Mouse (Mus musculus) lung, embryonic 15.5 days (tissue): ENCODE measurements at regions not wholly inside any gene's neighbourhood (a gene's known extent, or its start where the extent isn't known, plus 50 kb on each side); places are given as distances from the start of the nearest gene placed in this dataset.

Experiments used
- ATAC-seq: fragments of 200-750 bp; cut with Nextera tagmentation; 2 replicates; pipeline ENCODE4 v1.8.0; 2017; ENCODE audit warnings: moderate number of reproducible peaks, borderline replicate concordance; ENCODE audit not compliant: low FRiP score, low TSS enrichment; ENCODE audit errors: extremely low read depth
- H3K27ac ChIP-seq: fragments of 300-500 bp; sonication (generic); 2 replicates; pipeline ENCODE4 v1.5.1; 2015; ENCODE audit warnings: moderate library complexity, mild to moderate bottlenecking, inconsistent platforms
- H3K27me3 ChIP-seq: fragments of 300-500 bp; sonication (generic); 2 replicates; pipeline ENCODE4 v1.6.1; 2015; ENCODE audit warnings: inconsistent platforms
- H3K36me3 ChIP-seq: fragments of 300-500 bp; sonication (generic); 2 replicates; pipeline ENCODE4 v1.6.1; 2015; ENCODE audit warnings: inconsistent platforms
- H3K4me1 ChIP-seq: fragments of 300-500 bp; sonication (generic); 2 replicates; pipeline ENCODE4 v1.6.1; 2015; ENCODE audit warnings: inconsistent platforms
- H3K4me2 ChIP-seq: fragments of 300-500 bp; sonication (generic); 2 replicates; pipeline ENCODE4 v1.6.1; 2015; ENCODE audit warnings: inconsistent platforms, mild to moderate bottlenecking, moderate library complexity
- H3K4me3 ChIP-seq: fragments of 300-500 bp; sonication (generic); 2 replicates; pipeline ENCODE4 v1.5.1; 2015; ENCODE audit warnings: mild to moderate bottlenecking, inconsistent platforms
- H3K9ac ChIP-seq: fragments of 300-500 bp; sonication (generic); 2 replicates; pipeline ENCODE4 v1.6.1; 2015; ENCODE audit warnings: inconsistent platforms
- H3K9me3 ChIP-seq: fragments of 300-500 bp; sonication (generic); 2 replicates; pipeline ENCODE4 v1.6.1; 2016; ENCODE audit warnings: inconsistent platforms
- WGBS: fragments of 180-500 bp; shearing (Covaris S2); methylation state at CpG from one replicate; pipeline ENCODE4 v1.1.7; 2015; 5-methylcytosine and 5-hydroxymethylcytosine counted together

- Histone ChIP-seq H3K9ac (no peak overlapping the region), H3K27ac (no peak overlapping the region), H3K27me3 (no peaks in the 10 kb centered on the region), H3K36me3 (no peaks in the 10 kb centered on the region), H3K4me2 (no peak overlapping the region), H3K9me3 (no peaks in the 10 kb centered on the region), H3K4me1 (peaks cover 17% of the 10 kb centered on the region), H3K4me3 (no peak overlapping the region)
- no peak for ATAC-seq
- 54% methylated on average over 4 of the region's 4 CpGs for WGBS
These were observed 581.0 kb downstream of the Tmem182 start for GRCm38 (mm10) chr1:41386435-41386834.

- Histone ChIP-seq H3K4me2 (peak overlapping the region; percentile 8), H3K4me3 (no peak overlapping the region), H3K9ac (no peak overlapping the region), H3K4me1 (peaks cover 13% of the 10 kb centered on the region), H3K36me3 (no peaks in the 10 kb centered on the region), H3K9me3 (no peaks in the 10 kb centered on the region), H3K27ac (peak overlapping the region; percentile 45), H3K27me3 (no peaks in the 10 kb centered on the region)
- peak; percentile 94 for ATAC-seq
- WGBS: 8% methylated on average over 11 of the region's 11 CpGs
These were observed 584.9 kb downstream of the Tmem182 start for GRCm38 (mm10) chr1:41390102-41390884.

- 84% methylated on average over 7 of the region's 7 CpGs for WGBS
- Histone ChIP-seq H3K4me3 (no peak overlapping the region), H3K9me3 (no peaks in the 10 kb centered on the region), H3K4me1 (peaks cover 13% of the 10 kb centered on the region), H3K9ac (no peak overlapping the region), H3K4me2 (no peak overlapping the region), H3K36me3 (no peaks in the 10 kb centered on the region), H3K27me3 (no peaks in the 10 kb centered on the region), H3K27ac (no peak overlapping the region)
- no peak for ATAC-seq
These were observed 585.7 kb downstream of the Tmem182 start for GRCm38 (mm10) chr1:41391071-41391470.

- H3K9me3 ChIP-seq: no peaks in the 10 kb centered on the region
- no peak overlapping the region for H3K9ac ChIP-seq
- H3K4me3 ChIP-seq: no peak overlapping the region
- H3K4me1 ChIP-seq: peaks cover 13% of the 10 kb centered on the region
- no peaks in the 10 kb centered on the region for H3K36me3 ChIP-seq
- no peak for ATAC-seq
- H3K27me3 ChIP-seq: no peaks in the 10 kb centered on the region
- WGBS: 62% methylated on average over 4 of the region's 4 CpGs
- no peak overlapping the region for H3K27ac ChIP-seq
- no peak overlapping the region for H3K4me2 ChIP-seq
These were observed 587.9 kb downstream of the Tmem182 start for GRCm38 (mm10) chr1:41393287-41393686.

- H3K27me3 ChIP-seq: no peaks in the 10 kb centered on the region
- H3K4me2 ChIP-seq: no peak overlapping the region
- H3K36me3 ChIP-seq: no peaks in the 10 kb centered on the region
- 69% methylated on average over 3 of the region's 3 CpGs for WGBS
- peaks cover 6% of the 10 kb centered on the region for H3K4me1 ChIP-seq
- H3K9me3 ChIP-seq: no peaks in the 10 kb centered on the region
- no peak for ATAC-seq
- no peak overlapping the region for H3K9ac ChIP-seq
- H3K4me3 ChIP-seq: no peak overlapping the region
- H3K27ac ChIP-seq: no peak overlapping the region
These were observed 589.7 kb downstream of the Tmem182 start for GRCm38 (mm10) chr1:41395081-41395480.

GRCm38 (mm10) chr1:41410533-41410932 lies 605.1 kb downstream of the Tmem182 start:
- Histone ChIP-seq H3K27me3 (no peaks in the 10 kb centered on the region), H3K4me1 (0 out of 2 replicates have a peak, but pooled peaks cover 3% of the 10 kb centered on the region), H3K4me2 (no peak overlapping the region), H3K9ac (no peak overlapping the region), H3K9me3 (no peaks in the 10 kb centered on the region), H3K36me3 (no peaks in the 10 kb centered on the region), H3K27ac (no peak overlapping the region), H3K4me3 (no peak overlapping the region)
- no peak for ATAC-seq
- 72% methylated on average over 5 of the region's 5 CpGs for WGBS

- H3K4me2 ChIP-seq: no peak overlapping the region
- H3K9ac ChIP-seq: no peak overlapping the region
- H3K27ac ChIP-seq: no peak overlapping the region
- H3K4me1 ChIP-seq: 0 out of 2 replicates have a peak, but pooled peaks cover 3% of the 10 kb centered on the region
- 72% methylated on average over 3 of the region's 3 CpGs for WGBS
- H3K4me3 ChIP-seq: no peak overlapping the region
- no peaks in the 10 kb centered on the region for H3K36me3 ChIP-seq
- no peak for ATAC-seq
- H3K27me3 ChIP-seq: no peaks in the 10 kb centered on the region
- no peaks in the 10 kb centered on the region for H3K9me3 ChIP-seq
These were observed 606.2 kb downstream of the Tmem182 start for GRCm38 (mm10) chr1:41411641-41412040.

- H3K9ac ChIP-seq: no peak overlapping the region
- H3K4me2 ChIP-seq: no peak overlapping the region
- no peak for ATAC-seq
- no peaks in the 10 kb centered on the region for H3K36me3 ChIP-seq
- no peak overlapping the region for H3K4me3 ChIP-seq
- no peak overlapping the region for H3K27ac ChIP-seq
- H3K27me3 ChIP-seq: no peaks in the 10 kb centered on the region
- H3K9me3 ChIP-seq: no peaks in the 10 kb centered on the region
- 87% methylated on average over 8 of the region's 8 CpGs for WGBS
- H3K4me1 ChIP-seq: 0 out of 2 replicates have a peak, but pooled peaks cover 3% of the 10 kb centered on the region
These were observed 606.7 kb downstream of the Tmem182 start for GRCm38 (mm10) chr1:41412078-41412477.

GRCm38 (mm10) chr1:41420489-41421327 lies 615.3 kb downstream of the Tmem182 start:
- Histone ChIP-seq H3K9me3 (no peaks in the 10 kb centered on the region), H3K4me3 (no peak overlapping the region), H3K9ac (no peak overlapping the region), H3K27me3 (no peaks in the 10 kb centered on the region), H3K4me1 (no peaks in the 10 kb centered on the region), H3K27ac (peak overlapping the region; percentile 80), H3K4me2 (no peak overlapping the region), H3K36me3 (no peaks in the 10 kb centered on the region)
- ATAC-seq: peak; percentile 93
- WGBS: 32% methylated on average over 3 of the region's 3 CpGs

GRCm38 (mm10) chr1:41427853-41428252 lies 622.5 kb downstream of the Tmem182 start:
- Histone ChIP-seq H3K27ac (no peak overlapping the region), H3K4me2 (no peak overlapping the region), H3K9ac (no peak overlapping the region), H3K4me1 (peaks cover 13% of the 10 kb centered on the region; the same call in 1 of the 2 replicates), H3K36me3 (no peaks in the 10 kb centered on the region), H3K27me3 (no peaks in the 10 kb centered on the region), H3K9me3 (no peaks in the 10 kb centered on the region), H3K4me3 (no peak overlapping the region)
- 24% methylated on average over 6 of the region's 6 CpGs for WGBS
- no peak for ATAC-seq

GRCm38 (mm10) chr1:41431127-41431690 lies 625.8 kb downstream of the Tmem182 start:
- Histone ChIP-seq H3K4me3 (no peak overlapping the region), H3K4me2 (no peak overlapping the region), H3K9me3 (no peaks in the 10 kb centered on the region), H3K27me3 (no peaks in the 10 kb centered on the region), H3K9ac (no peak overlapping the region), H3K4me1 (peaks cover 13% of the 10 kb centered on the region; the same call in 1 of the 2 replicates), H3K36me3 (no peaks in the 10 kb centered on the region), H3K27ac (no peak overlapping the region)
- no peak for ATAC-seq
- 26% methylated on average over 7 of the region's 7 CpGs for WGBS

- H3K4me1 ChIP-seq: 0 out of 2 replicates have a peak, but pooled peaks cover 6% of the 10 kb centered on the region
- 71% methylated on average over 3 of the region's 3 CpGs for WGBS
- H3K4me3 ChIP-seq: no peak overlapping the region
- H3K9me3 ChIP-seq: no peaks in the 10 kb centered on the region
- ATAC-seq: no peak
- H3K27me3 ChIP-seq: no peaks in the 10 kb centered on the region
- no peak overlapping the region for H3K9ac ChIP-seq
- no peaks in the 10 kb centered on the region for H3K36me3 ChIP-seq
- no peak overlapping the region for H3K4me2 ChIP-seq
- no peak overlapping the region for H3K27ac ChIP-seq
These were observed 630.0 kb downstream of the Tmem182 start for GRCm38 (mm10) chr1:41435379-41435778.
